ENCODE assay signal across 11 mouse cellular contexts in the genomic region with DNA sequence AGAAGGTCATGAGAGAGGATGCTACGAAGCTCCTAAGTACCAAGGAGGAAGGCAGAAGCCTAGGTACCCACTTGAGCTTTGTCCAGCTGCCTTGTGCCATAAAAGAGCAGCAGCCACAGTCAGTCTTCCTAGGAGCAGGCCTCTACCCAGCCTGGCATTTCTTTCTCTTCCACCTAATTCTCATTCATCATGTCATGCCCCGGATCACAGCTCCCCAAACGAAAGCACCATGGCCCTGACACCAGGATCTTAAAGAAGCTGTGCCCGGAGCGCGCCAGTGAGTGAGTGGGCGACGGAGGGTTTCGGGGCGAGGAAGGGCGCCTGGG.
A peak's percentile ranks its signal among the peaks of the same experiment; 100 is the strongest.
DNase-seq lines count a peak whose midpoint lies in the region; ATAC-seq and TF ChIP-seq lines count a peak whose summit lies in the region.
"Had no signal": no experiment of that assay in that cellular context is flagged by ENCODE, and none has a peak within 500 bp of the region (broad histone marks: within the 10 kb centered on the region; RNA-seq: fewer than 3 reads in every experiment).

No protein-coding gene starts in this region.

- H3K9ac ChIP-seq in limb, embryonic 11.5 days (ENCODE audit: low read length): no peak overlapping the region; the same call in 1 of the 2 replicates
- H3K9ac ChIP-seq in liver, postnatal 0 days (replicated peaks): no peak overlapping the region

- WGBS in limb, embryonic 11.5 days: 14% methylated on average over 11 of the region's 11 CpGs
- WGBS in liver, postnatal 0 days (ENCODE audit: insufficient replicate concordance): 76% methylated on average over 11 of the region's 11 CpGs

- TF ChIP-seq POLR2A in testis, adult 2 months (IDR thresholded peaks at IDR 0.05; ENCODE audit: control insufficient read depth, low read depth, low read length): no peak

- no peak for TF ChIP-seq CTCF in testis, adult 2 months (IDR thresholded peaks at IDR 0.05; ENCODE audit: control insufficient read depth, insufficient read depth, insufficient replicate concordance, low read depth, low read length)
- TF ChIP-seq CTCF in liver, postnatal 0 days (IDR thresholded peaks at IDR 0.05; ENCODE audit: low read depth): no peak

- no peak for ATAC-seq in limb, embryonic 11.5 days (ENCODE audit: insufficient number of reproducible peaks, low FRiP score, low TSS enrichment, low read depth)
- ATAC-seq in liver, postnatal 0 days: no peak

- H3K4me1 ChIP-seq in testis, adult 2 months (ENCODE audit: control insufficient read depth, insufficient read depth, low read length): peaks cover 2% of the 10 kb centered on the region; the same call in 1 of the 2 replicates
- H3K4me1 ChIP-seq in limb, embryonic 11.5 days (ENCODE audit: control insufficient read depth, insufficient read depth, low read length): peaks cover 10% of the 10 kb centered on the region
- H3K4me1 ChIP-seq in liver, postnatal 0 days (ENCODE audit: insufficient read depth): no peaks in the 10 kb centered on the region

- H3K4me3 ChIP-seq in testis, adult 2 months (ENCODE audit: control insufficient read depth, low read depth, low read length): peak overlapping the region; percentile 30; the same call in 1 of the 2 replicates
- no peak overlapping the region for H3K4me3 ChIP-seq in limb, embryonic 11.5 days (ENCODE audit: low read depth, low read length)
- no peak overlapping the region for H3K4me3 ChIP-seq in liver, postnatal 0 days (ENCODE audit: low read depth, low read length)

- H3K4me2 ChIP-seq in limb, embryonic 11.5 days (ENCODE audit: low read depth, severe bottlenecking): peak overlapping the region; percentile 47
- H3K4me2 ChIP-seq in liver, postnatal 0 days (ENCODE audit: low read depth, low read length): no peak overlapping the region

- H3K27me3 ChIP-seq in testis, adult 2 months (ENCODE audit: control insufficient read depth, insufficient read depth, low read length): no peaks in the 10 kb centered on the region
- H3K27me3 ChIP-seq in limb, embryonic 11.5 days (ENCODE audit: control insufficient read depth, insufficient read depth, low read length): no peaks in the 10 kb centered on the region
- no peaks in the 10 kb centered on the region for H3K27me3 ChIP-seq in liver, postnatal 0 days (ENCODE audit: insufficient read depth, low read length)

- TF ChIP-seq EP300 in liver, postnatal 0 days (IDR thresholded peaks at IDR 0.05; ENCODE audit: low read depth): no peak

- no peaks in the 10 kb centered on the region for H3K36me3 ChIP-seq in testis, adult 2 months (ENCODE audit: control insufficient read depth, insufficient read depth, low read length)
- H3K36me3 ChIP-seq in limb, embryonic 11.5 days (ENCODE audit: control insufficient read depth, insufficient read depth, low read length): no peaks in the 10 kb centered on the region
- no peaks in the 10 kb centered on the region for H3K36me3 ChIP-seq in liver, postnatal 0 days (replicated peaks; ENCODE audit: insufficient read depth, low read length)

- no peaks in the 10 kb centered on the region for H3K9me3 ChIP-seq in limb, embryonic 11.5 days (ENCODE audit: control insufficient read depth, low read length)
- H3K9me3 ChIP-seq in liver, postnatal 0 days (ENCODE audit: low read length): no peaks in the 10 kb centered on the region

- no peak overlapping the region for H3K27ac ChIP-seq in testis, adult 2 months (ENCODE audit: control insufficient read depth, insufficient read depth, low read depth, low read length)
- no peak overlapping the region; the same call in 1 of the 2 replicates for H3K27ac ChIP-seq in limb, embryonic 11.5 days (replicated peaks; ENCODE audit: low read depth, low read length)
- H3K27ac ChIP-seq in liver, postnatal 0 days (ENCODE audit: low read depth): no peak overlapping the region

- DNase-seq in frontal cortex, postnatal 14 days (ENCODE audit: low spot score in 2 of 2): peak; percentile 9 to 22
- no peak for DNase-seq in frontal cortex, postnatal 10 days (ENCODE audit: low spot score in 2 of 2)
- no peak for DNase-seq in testis, postnatal 14 days (ENCODE audit: low spot score)
- no peak for DNase-seq in limb, embryonic 11.5 days (ENCODE audit: low spot score)
- DNase-seq in liver, postnatal 0 days: no peak
- DNase-seq in adipocyte (ENCODE audit: low spot score): no peak
- no peak for DNase-seq in layer of hippocampus, adult 8-10 months (ENCODE audit: low spot score in 2 of 2)
- DNase-seq: cerebellum, adult 9-11 months; kidney, postnatal 25 days; thymus, postnatal 25 days had no signal

Comparison
In these comparisons a context has a peak if more than half of its experiments do, and no peak if none do; other contexts are left out.
1. DNase-seq: peak in frontal cortex, postnatal 14 days (2 of 2); none in frontal cortex, postnatal 10 days (0 of 2), testis, postnatal 14 days (single experiment), limb, embryonic 11.5 days (single experiment), liver, postnatal 0 days (single experiment), adipocyte (single experiment) and layer of hippocampus, adult 8-10 months (0 of 2).